Mouse (Mus musculus) cerebellum, adult 2 months (tissue): ENCODE measurements around the gene Tmem17.
A peak's percentile ranks its signal among the peaks of the same experiment; 100 is the strongest.

Experiments used
- CTCF ChIP-seq: fragments of 200-500 bp; IDR thresholded peaks from 2 replicates; pipeline ENCODE4 v1.5.1; 2011; ENCODE audit warnings: low read depth, mild to moderate bottlenecking, control low read depth, low read length, moderate library complexity, borderline replicate concordance; ENCODE audit not compliant: insufficient read depth
- POLR2A ChIP-seq: fragments of 200-500 bp; IDR thresholded peaks from 2 replicates; pipeline ENCODE4 v1.6.1; 2011; ENCODE audit warnings: low read length, control low read depth, borderline replicate concordance; ENCODE audit not compliant: insufficient read depth

GRCm38 (mm10) chr11:22512038-22513001 lies at the start of gene Tmem17:
- TF ChIP-seq CTCF (no peak), POLR2A (peak; percentile 53)
